Mouse (Mus musculus) midbrain, postnatal 0 days (tissue): ENCODE results near the gene Atad2b. TPM values are rescaled to one million over a fixed set of nuclear protein-coding genes. Genes with fewer than 3 reads are reported as not detected.
A peak's percentile ranks its signal among the peaks of the same experiment; 100 is the strongest.

Source experiments
- ATAC-seq: fragments of 200-750 bp; cut with Nextera tagmentation; 2 replicates; pipeline ENCODE4 v1.8.0; 2017; ENCODE audit warnings: moderate number of reproducible peaks, mild to moderate bottlenecking, moderate TSS enrichment, moderate library complexity; ENCODE audit not compliant: low FRiP score
- DNase-seq: peaks from one replicate; pipeline ENCODE4 v3.0.0-alpha.2; 2015; ENCODE audit warnings: low spot score
- H3K27ac ChIP-seq: fragments of 300-500 bp; sonication (generic); 2 replicates; pipeline ENCODE4 v1.5.1; 2014; ENCODE audit warnings: low read depth, mild to moderate bottlenecking, low read length, mixed read lengths
- H3K27me3 ChIP-seq: fragments of 300-500 bp; sonication (generic); 2 replicates; pipeline ENCODE4 v1.6.1; 2014; ENCODE audit warnings: low read length, control low read depth, mixed read lengths; ENCODE audit not compliant: insufficient read depth
- H3K36me3 ChIP-seq: fragments of 300-500 bp; sonication (generic); 2 replicates; pipeline ENCODE4 v1.6.1; 2014; ENCODE audit warnings: low read length, control low read depth, mixed read lengths; ENCODE audit not compliant: insufficient read depth
- H3K4me1 ChIP-seq: fragments of 300-500 bp; sonication (generic); 2 replicates; pipeline ENCODE4 v1.6.1; 2014; ENCODE audit warnings: mild to moderate bottlenecking, control low read depth, antibody characterized with exemption, low read length, mixed read lengths; ENCODE audit not compliant: insufficient read depth
- H3K4me2 ChIP-seq: fragments of 300-500 bp; sonication (generic); 2 replicates; pipeline ENCODE4 v1.6.1; 2014; ENCODE audit warnings: low read depth, mild to moderate bottlenecking, low read length, mixed read lengths; ENCODE audit not compliant: poor library complexity, severe bottlenecking
- H3K4me3 ChIP-seq: fragments of 300-500 bp; sonication (generic); 2 replicates; pipeline ENCODE4 v1.5.1; 2014; ENCODE audit warnings: low read depth, mild to moderate bottlenecking, low read length, moderate library complexity
- H3K9ac ChIP-seq: fragments of 300-500 bp; sonication (generic); replicated peaks from 2 replicates; pipeline ENCODE4 v1.6.1; 2014; ENCODE audit warnings: mild to moderate bottlenecking, low read length, moderate library complexity, mixed read lengths; ENCODE audit not compliant: poor library complexity, severe bottlenecking
- H3K9me3 ChIP-seq: fragments of 300-500 bp; sonication (generic); 2 replicates; pipeline ENCODE4 v1.6.1; 2016; ENCODE audit warnings: low read length, control low read depth
- CTCF ChIP-seq: IDR thresholded peaks from 2 replicates; pipeline ENCODE4 v1.5.1; 2016; ENCODE audit warnings: antibody characterized with exemption, mild to moderate bottlenecking
- WGBS: fragments of 180-500 bp; shearing (Covaris S2); extraction: QIAGEN DNeasy Blood & Tissue Kit; methylation state at CpG from one replicate; pipeline ENCODE4 v1.1.7; 2014; 5-methylcytosine and 5-hydroxymethylcytosine counted together
- polyA plus RNA-seq: library from polyadenylated mRNA; unstranded; fragments of >200 nt; fragmentation: Nextera tagmentation; extraction: Ambion mirVana; gene quantifications from 2 replicates; pipeline ENCODE4 v1.2.1, GENCODE M21; 2015
- total RNA-seq: library from RNA; depleted of rRNA; stranded (reverse); fragments of >200 nt; gene quantifications from 2 replicates; pipeline ENCODE4 v1.2.3, GENCODE M21; 2014; rRNA removed

The Atad2b gene
- 27.2 and 31.7 TPM in 2 replicates for total RNA-seq
- polyA plus RNA-seq, result 6.1 and 8.8 TPM in 2 replicates

GRCm38 (mm10) chr12:4916994-4917804, at the start of gene Atad2b:
TSS of gene Atad2b (plus strand) at chr12:4917353.
- peak; percentile 97 for ATAC-seq
- WGBS, result under 1% methylated on average over 77 of the region's 89 CpGs
- peaks cover 4% of the 10 kb centered on the region; the same call in 1 of the 2 replicates for H3K4me1 ChIP-seq
- H3K27ac ChIP-seq, result peak within 1 kb of the TSS; percentile 93
- no peaks in the 10 kb centered on the region for H3K9me3 ChIP-seq
- peak; percentile 93 for TF ChIP-seq CTCF
- peak within 1 kb of the TSS; percentile 92 for H3K9ac ChIP-seq
- peak within 1 kb of the TSS; percentile 78 for H3K4me3 ChIP-seq
- no peaks in the 10 kb centered on the region for H3K36me3 ChIP-seq
- peak; percentile 97 for DNase-seq
- H3K4me2 ChIP-seq, result peak within 1 kb of the TSS; percentile 76
- H3K27me3 ChIP-seq, result no peaks in the 10 kb centered on the region

GRCm38 (mm10) chr12:4868924-4869323, 48.2 kb upstream of the Atad2b start:
- no peak overlapping the region for H3K9ac ChIP-seq
- no peak for TF ChIP-seq CTCF
- no peak overlapping the region for H3K4me2 ChIP-seq
- WGBS, result 83% methylated on average over 8 of the region's 8 CpGs
- H3K4me1 ChIP-seq, result 0 out of 2 replicates have a peak, but pooled peaks cover under 1% of the 10 kb centered on the region
- no peak overlapping the region for H3K27ac ChIP-seq
- DNase-seq (no peak), ATAC-seq (no peak)
- H3K36me3 ChIP-seq, result no peaks in the 10 kb centered on the region
- H3K27me3 ChIP-seq, result no peaks in the 10 kb centered on the region
- H3K4me3 ChIP-seq, result no peak overlapping the region
- no peaks in the 10 kb centered on the region for H3K9me3 ChIP-seq

- Histone ChIP-seq H3K4me3 (no peak overlapping the region), H3K27me3 (no peaks in the 10 kb centered on the region), H3K9me3 (no peaks in the 10 kb centered on the region), H3K36me3 (no peaks in the 10 kb centered on the region), H3K4me2 (no peak overlapping the region), H3K27ac (no peak overlapping the region), H3K9ac (no peak overlapping the region), H3K4me1 (peaks cover 5% of the 10 kb centered on the region; the same call in 1 of the 2 replicates)
- TF ChIP-seq CTCF, result no peak
- WGBS, result 86% methylated on average over 5 of the region's 5 CpGs
- DNase-seq, result no peak
- ATAC-seq, result no peak
Observed at GRCm38 (mm10) chr12:4871260-4871659, 45.9 kb upstream of the Atad2b start.

- TF ChIP-seq CTCF, result peak; percentile 23
- DNase-seq (no peak), ATAC-seq (no peak)
- Histone ChIP-seq H3K4me1 (peaks cover 5% of the 10 kb centered on the region; the same call in 1 of the 2 replicates), H3K36me3 (no peaks in the 10 kb centered on the region), H3K4me2 (no peak overlapping the region), H3K27ac (no peak overlapping the region), H3K9me3 (no peaks in the 10 kb centered on the region), H3K27me3 (no peaks in the 10 kb centered on the region), H3K9ac (no peak overlapping the region), H3K4me3 (no peak overlapping the region)
- 56% methylated on average over 4 of the region's 4 CpGs for WGBS
Observed at GRCm38 (mm10) chr12:4872273-4872672, 44.9 kb upstream of the Atad2b start.

- TF ChIP-seq CTCF, result no peak
- no peak for DNase-seq
- Histone ChIP-seq H3K4me2 (no peak overlapping the region), H3K9ac (no peak overlapping the region), H3K27me3 (no peaks in the 10 kb centered on the region), H3K36me3 (no peaks in the 10 kb centered on the region), H3K27ac (no peak overlapping the region), H3K4me3 (no peak overlapping the region), H3K9me3 (no peaks in the 10 kb centered on the region), H3K4me1 (peaks cover 5% of the 10 kb centered on the region; the same call in 1 of the 2 replicates)
- no peak for ATAC-seq
- 89% methylated on average over 5 of the region's 5 CpGs for WGBS
Observed at GRCm38 (mm10) chr12:4872983-4873477, 44.1 kb upstream of the Atad2b start.

- H3K27ac ChIP-seq, result no peak overlapping the region
- H3K9ac ChIP-seq, result no peak overlapping the region
- H3K4me2 ChIP-seq, result peak overlapping the region; percentile 91
- H3K36me3 ChIP-seq, result no peaks in the 10 kb centered on the region
- no peaks in the 10 kb centered on the region for H3K9me3 ChIP-seq
- peak overlapping the region; percentile 41 for H3K4me3 ChIP-seq
- ATAC-seq (0 out of 2 replicates have a peak, but pooled peaks have one; percentile 17), DNase-seq (no peak)
- no peaks in the 10 kb centered on the region for H3K27me3 ChIP-seq
- 86% methylated on average over 6 of the region's 6 CpGs for WGBS
- peaks cover 5% of the 10 kb centered on the region; the same call in 1 of the 2 replicates for H3K4me1 ChIP-seq
- no peak for TF ChIP-seq CTCF
Observed at GRCm38 (mm10) chr12:4873531-4873930, 43.6 kb upstream of the Atad2b start.
